Mouse (Mus musculus) left cerebral cortex, postnatal 14 days (tissue): ENCODE measurements at regions not wholly inside any gene's neighbourhood (a gene's known extent, or its start where the extent isn't known, plus 50 kb on each side); places are given as distances from the start of the nearest gene placed in this dataset.
A peak's percentile ranks its signal among the peaks of the same experiment; 100 is the strongest.

Source experiments
- DNase-seq, 2 experiments: peaks; one replicate each; pipeline ENCODE4 v3.0.0; 2021 to 2022; ENCODE audit warnings: low spot score in 2 of 2, mixed read lengths in 1 of 2
- intact Hi-C: fragments of 180-260 bp; cut with DNase I; formaldehyde crosslinking; loops from one replicate; pipeline ENCODE4 v1.15.1; 2025

DNA sequence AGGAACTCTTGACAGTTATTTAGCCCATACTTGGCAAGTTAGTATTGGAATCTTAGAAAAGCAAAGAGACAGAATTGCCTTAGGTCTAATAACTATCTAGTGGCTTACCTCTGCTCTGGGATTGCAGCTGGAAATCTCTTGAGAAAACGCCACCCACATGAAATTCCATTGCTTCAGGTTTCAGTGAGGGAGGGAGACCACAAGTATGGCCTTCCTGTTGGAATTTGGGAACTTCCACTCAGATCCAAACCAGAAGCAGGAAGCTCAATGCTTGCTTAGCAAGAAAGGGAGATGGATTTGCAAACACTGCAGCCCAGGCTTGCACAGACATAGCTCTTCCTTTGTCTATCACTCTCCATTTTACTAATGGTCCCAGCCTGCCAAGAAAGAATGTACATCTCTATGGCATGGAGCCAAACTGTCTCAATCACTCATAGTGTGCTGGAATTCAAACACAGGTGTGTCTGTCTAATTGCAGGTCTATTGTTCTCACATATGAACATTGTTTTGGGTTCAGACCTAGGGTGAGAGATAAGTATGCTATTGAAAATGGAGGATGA lies 592.1 kb downstream of the Gsdmc2 start:
- intact Hi-C loops = no loop called here
- DNase-seq = no peak

GRCm38 (mm10) chr15:63238601-63239000 lies 606.4 kb downstream of the Gsdmc2 start:
- peak in 1 of 2 experiments; percentile 3 for DNase-seq
- intact Hi-C loops = no loop called here

GRCm38 (mm10) chr15:63218393-63219060 lies 626.5 kb downstream of the Gsdmc2 start:
- peak in 1 of 2 experiments; percentile 4 for DNase-seq
- intact Hi-C loops = no loop called here

- intact Hi-C loops = no loop called here
- DNase-seq = peak in 1 of 2 experiments; percentile 4
These were observed 639.8 kb downstream of the Gsdmc2 start for GRCm38 (mm10) chr15:63205150-63205549.

DNA sequence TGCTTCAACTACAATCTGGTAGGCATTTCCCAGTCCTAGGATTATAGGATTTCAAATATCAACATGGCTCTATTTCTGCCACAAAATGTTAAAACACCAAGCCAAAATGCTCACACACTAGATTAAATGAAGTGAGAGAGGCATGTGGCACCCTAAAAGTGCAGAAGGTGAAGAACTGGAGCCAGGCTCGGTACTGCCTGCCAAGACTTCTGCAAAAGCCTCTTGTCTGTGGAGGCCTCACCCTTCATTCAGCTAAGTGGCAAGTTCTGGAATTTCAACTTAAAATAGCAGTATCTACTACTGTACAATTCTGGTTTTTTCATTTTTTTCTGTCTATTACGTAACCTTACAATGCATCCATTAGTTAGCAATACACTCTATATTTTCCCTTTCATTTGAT lies 649.9 kb downstream of the Gsdmc2 start:
- intact Hi-C loops = no loop called here
- no peak for DNase-seq

DNA sequence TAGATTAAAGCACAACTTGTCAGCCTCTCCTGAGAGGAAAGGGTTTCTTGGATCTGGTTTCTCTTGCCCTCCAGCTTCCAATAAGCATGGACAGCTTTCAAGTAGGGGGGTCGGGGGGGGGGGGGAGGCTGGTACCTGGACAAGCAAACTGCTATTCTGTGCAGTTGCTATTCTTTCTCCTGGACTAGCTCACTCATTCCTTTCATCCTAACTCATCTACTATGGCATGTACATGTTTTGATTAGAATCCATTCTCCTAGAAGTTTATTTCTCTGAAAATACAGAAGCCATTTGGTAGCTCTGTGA lies 650.5 kb downstream of the Gsdmc2 start:
- DNase-seq = no peak
- intact Hi-C loops = no loop called here

GRCm38 (mm10) chr15:63193617-63194491 lies 651.1 kb downstream of the Gsdmc2 start:
- intact Hi-C loops = no loop called here
- DNase-seq = no peak

DNA sequence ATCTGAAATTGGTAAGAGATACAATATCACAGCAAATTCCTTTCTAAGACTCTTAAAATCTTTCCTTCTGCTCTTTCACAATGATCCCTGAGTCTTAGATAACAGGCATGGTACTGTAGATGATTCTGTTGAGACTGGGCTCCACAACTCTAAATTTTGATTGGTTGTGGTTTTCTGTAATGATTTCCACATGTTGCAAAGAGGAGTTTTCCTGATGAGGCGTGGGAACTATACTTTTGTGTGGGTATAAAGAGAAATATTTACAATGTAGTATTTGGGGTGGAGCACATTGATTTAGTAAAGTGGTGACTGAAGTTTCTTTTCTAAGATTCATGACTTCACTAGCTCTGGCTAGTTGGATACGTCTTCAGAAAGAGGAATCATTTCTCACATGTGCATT lies 653.2 kb downstream of the Gsdmc2 start:
- intact Hi-C loops = no loop called here
- no peak for DNase-seq

DNA sequence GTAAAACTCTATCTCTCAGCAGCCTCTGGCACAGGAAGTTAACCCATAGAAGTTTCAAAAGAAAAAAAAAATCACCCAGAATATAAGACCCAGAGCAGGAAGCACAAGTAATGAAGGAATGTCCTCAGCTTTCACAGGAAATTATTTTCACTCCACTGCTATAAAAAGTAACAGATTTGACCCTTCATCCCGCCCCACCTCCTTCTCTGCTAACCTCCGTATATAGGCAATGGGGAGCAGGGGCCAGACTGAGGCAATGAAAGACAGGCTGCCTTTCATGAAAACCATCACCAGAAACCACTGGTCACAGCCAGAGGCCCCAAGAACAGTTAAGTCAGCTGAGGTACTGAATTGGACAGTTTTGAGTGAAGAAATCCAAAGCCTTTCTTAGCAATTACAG lies 654.9 kb downstream of the Gsdmc2 start:
- DNase-seq = no peak
- intact Hi-C loops = no loop called here

- intact Hi-C loops = no loop called here
- DNase-seq = no peak
These were observed 674.0 kb downstream of the Gsdmc2 start for GRCm38 (mm10) chr15:63171003-63171402.

GRCm38 (mm10) chr15:63170171-63170570 lies 674.8 kb downstream of the Gsdmc2 start:
- intact Hi-C loops = no loop called here

GRCm38 (mm10) chr15:63166411-63166810 lies 678.6 kb downstream of the Gsdmc2 start:
- intact Hi-C loops = no loop called here
- DNase-seq = no peak

More at GRCm38 (mm10) chr15:63170171-63170570, 674.8 kb downstream of the Gsdmc2 start:
- no peak for DNase-seq

DNA sequence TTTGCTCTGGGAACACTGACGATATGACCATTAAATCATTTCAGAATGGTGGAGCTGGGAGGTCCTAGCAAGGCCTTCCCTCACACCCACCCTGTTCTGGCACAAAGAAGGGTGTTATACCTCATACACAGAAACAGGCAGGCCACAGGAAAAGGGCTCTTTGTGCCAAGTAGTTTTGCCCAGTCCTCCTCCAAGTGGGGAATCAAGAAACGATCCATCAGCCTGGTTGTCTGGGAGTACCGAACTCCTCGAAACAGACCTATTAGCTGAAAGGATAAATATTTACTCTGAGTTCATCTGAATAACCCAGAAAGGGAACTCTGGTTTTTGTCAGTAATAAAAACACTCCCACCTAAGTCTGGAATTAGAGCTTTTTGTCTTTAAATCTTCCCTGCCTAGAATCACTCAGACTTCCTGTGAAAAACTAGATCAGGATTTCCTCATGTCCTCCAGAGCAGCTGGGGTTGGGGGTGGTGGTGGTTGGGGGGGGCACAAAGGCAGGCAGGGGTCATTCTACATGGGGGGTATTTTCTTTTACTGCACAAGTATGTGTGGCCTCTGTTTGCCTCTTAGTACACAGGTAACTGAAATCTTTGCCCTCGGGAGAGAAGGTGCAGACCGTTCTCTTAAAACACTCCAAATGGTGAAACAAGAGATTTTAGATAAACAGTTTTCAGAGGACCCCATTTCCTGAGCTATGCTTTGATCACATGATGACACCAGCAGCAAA lies 681.3 kb downstream of the Gsdmc2 start:
- DNase-seq = no peak
- intact Hi-C loops = no loop called here

GRCm38 (mm10) chr15:63162881-63163549 lies 682.0 kb downstream of the Gsdmc2 start:
- intact Hi-C loops = no loop called here
- DNase-seq = peak; percentile 18 to 61

DNA sequence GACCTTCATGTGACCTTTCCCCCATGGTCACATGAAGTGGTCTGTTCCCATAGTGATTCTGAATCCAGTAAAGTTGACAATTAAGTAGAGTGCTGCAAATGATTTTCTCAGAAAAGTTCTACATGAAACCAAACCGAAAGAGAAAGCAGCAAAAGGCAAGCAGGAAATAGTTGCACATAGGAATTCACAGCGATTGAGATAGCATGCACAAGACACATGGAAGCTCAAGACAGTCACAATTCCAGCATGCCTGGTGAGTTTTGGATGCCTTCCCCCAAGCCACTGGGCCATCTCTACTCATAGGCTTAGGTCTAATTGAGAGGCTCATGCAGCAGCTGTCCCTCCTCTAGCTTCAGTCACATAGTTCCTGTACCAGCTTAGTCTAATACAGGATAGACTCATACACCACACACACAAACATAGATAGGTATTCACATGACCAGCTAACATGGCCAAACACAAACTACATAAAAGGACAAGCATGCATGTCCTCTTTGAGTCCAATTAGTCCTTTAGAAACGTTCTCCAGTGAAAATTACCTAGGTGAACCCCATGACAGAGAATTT lies 721.8 kb downstream of the Gsdmc2 start:
- intact Hi-C loops = no loop called here
- DNase-seq = no peak

DNA sequence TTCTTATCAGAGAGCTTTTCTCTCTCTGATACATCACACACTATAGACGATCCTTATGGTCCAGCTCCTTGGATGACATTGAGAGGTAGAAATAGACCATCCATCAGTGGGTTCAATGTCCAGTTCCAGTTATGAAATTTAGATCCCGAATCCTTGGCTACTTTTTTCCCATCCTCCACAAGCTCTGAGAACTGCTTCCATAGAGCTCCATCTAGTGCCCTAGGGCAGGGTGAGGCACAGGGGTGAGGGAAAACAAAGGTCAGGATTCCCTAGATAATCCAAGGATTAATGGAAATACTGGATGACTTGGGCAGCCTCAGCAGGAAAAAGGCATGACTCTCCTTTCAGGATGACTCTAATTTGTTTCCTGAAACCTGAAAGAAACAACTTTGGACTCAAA lies 732.1 kb downstream of the Gsdmc2 start:
- intact Hi-C loops = no loop called here
- DNase-seq = no peak

- no peak for DNase-seq
- intact Hi-C loops = no loop called here
These were observed 744.9 kb downstream of the Gsdmc2 start for GRCm38 (mm10) chr15:63100093-63100492.

DNA sequence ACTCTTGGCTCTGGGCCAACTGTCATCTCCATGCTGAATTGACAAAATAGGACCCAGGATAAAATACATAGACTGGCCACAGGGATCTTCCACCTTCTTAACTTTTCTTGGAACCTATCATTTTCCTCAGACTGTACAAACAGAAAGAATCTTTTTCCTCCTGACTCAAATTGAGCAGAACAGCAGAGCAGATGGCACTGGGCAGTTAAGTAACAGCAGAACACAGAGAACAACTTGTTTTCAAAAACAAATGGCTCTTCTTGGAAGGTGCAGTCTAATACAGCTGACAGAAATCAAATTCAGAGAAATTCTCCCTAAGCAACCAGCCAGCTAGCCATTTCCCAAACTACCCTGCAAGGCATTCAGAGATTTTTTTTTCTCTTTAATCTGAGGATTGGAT lies 763.0 kb downstream of the Gsdmc2 start:
- intact Hi-C loops = no loop called here
- DNase-seq = peak; percentile 23

GRCm38 (mm10) chr15:63079825-63080224 lies 765.2 kb downstream of the Gsdmc2 start:
- DNase-seq = no peak

More at GRCm38 (mm10) chr15:63079825-63080224, 765.2 kb downstream of the Gsdmc2 start:
- intact Hi-C loops = no loop called here
